In genomic region chr6:55420869-55421361, GRCm38 (mm10) we compare ENCODE assay signal across 16 mouse cellular contexts. TPM values are rescaled to one million over a fixed set of nuclear protein-coding genes. Genes with fewer than 3 reads are reported as not detected.
DNase-seq lines count a peak whose midpoint lies in the region; ATAC-seq lines count a peak whose summit lies in the region.
"Had no signal": no experiment of that assay in that cellular context is flagged by ENCODE, and none has a peak within 500 bp of the region (broad histone marks: within the 10 kb centered on the region; RNA-seq: fewer than 3 reads in every experiment).

No protein-coding gene starts in this region.

- H3K27ac ChIP-seq in hindbrain, embryonic 10.5 days = peak overlapping the region; percentile 84
- peak overlapping the region; percentile 77 for H3K27ac ChIP-seq in midbrain, embryonic 15.5 days
- H3K27ac ChIP-seq: embryonic facial prominence, embryonic 13.5 days; gastrocnemius, adult 2 months; kidney, embryonic 15.5 days; limb, embryonic 13.5 days; macrophage had no signal

- ATAC-seq in midbrain, embryonic 15.5 days (replicated peaks) = peak; percentile 83

- DNase-seq in layer of hippocampus, adult 9-11 months = peak; percentile 46
- no peak for DNase-seq in layer of hippocampus, postnatal 25 days (ENCODE audit: extremely low spot score in 1 of 2, low spot score in 1 of 2)
- DNase-seq in embryo, embryonic 10 days (ENCODE audit: low spot score) = peak; percentile 69
- DNase-seq in hindbrain, embryonic 10.5 days (ENCODE audit: low spot score) = peak; percentile 70
- no peak for DNase-seq in spleen, postnatal 14 days (ENCODE audit: low spot score in 2 of 2)
- DNase-seq in urinary bladder, postnatal 36 days (ENCODE audit: low spot score in 2 of 2) = no peak
- no peak for DNase-seq in testis, postnatal 14 days (ENCODE audit: low spot score)
- DNase-seq: gastrocnemius, adult 2 months had no signal

- H3K36me3 ChIP-seq in hindbrain, embryonic 10.5 days = no peaks in the 10 kb centered on the region
- no peaks in the 10 kb centered on the region for H3K36me3 ChIP-seq in midbrain, embryonic 15.5 days (replicated peaks)
- H3K36me3 ChIP-seq: embryonic facial prominence, embryonic 13.5 days; kidney, embryonic 15.5 days; limb, embryonic 13.5 days had no signal

- WGBS in hindbrain, embryonic 10.5 days = 20% methylated on average over 1 of the region's 1 CpGs
- WGBS in midbrain, embryonic 15.5 days = 11% methylated on average over 1 of the region's 1 CpGs

- H3K4me1 ChIP-seq in hindbrain, embryonic 10.5 days (replicated peaks) = peaks cover 31% of the 10 kb centered on the region
- peaks cover 22% of the 10 kb centered on the region for H3K4me1 ChIP-seq in midbrain, embryonic 15.5 days
- H3K4me1 ChIP-seq: embryonic facial prominence, embryonic 13.5 days had no signal

- no peak overlapping the region for H3K4me2 ChIP-seq in midbrain, embryonic 15.5 days
- H3K4me2 ChIP-seq: embryonic facial prominence, embryonic 13.5 days; kidney, embryonic 15.5 days; limb, embryonic 13.5 days had no signal

- no peaks in the 10 kb centered on the region for H3K9me3 ChIP-seq in hindbrain, embryonic 10.5 days
- H3K9me3 ChIP-seq in midbrain, embryonic 15.5 days = no peaks in the 10 kb centered on the region
- H3K9me3 ChIP-seq: embryonic facial prominence, embryonic 13.5 days; kidney, embryonic 15.5 days; limb, embryonic 13.5 days had no signal

- H3K9ac ChIP-seq in midbrain, embryonic 15.5 days = no peak overlapping the region
- H3K9ac ChIP-seq: embryonic facial prominence, embryonic 13.5 days; kidney, embryonic 15.5 days; limb, embryonic 13.5 days had no signal

- peaks cover 7% of the 10 kb centered on the region; the same call in 1 of the 2 replicates for H3K27me3 ChIP-seq in hindbrain, embryonic 10.5 days (ENCODE audit: insufficient read depth, poor library complexity, severe bottlenecking)
- no peaks in the 10 kb centered on the region for H3K27me3 ChIP-seq in midbrain, embryonic 15.5 days (replicated peaks)
- H3K27me3 ChIP-seq: embryonic facial prominence, embryonic 13.5 days; kidney, embryonic 15.5 days had no signal

- H3K4me3 ChIP-seq in hindbrain, embryonic 10.5 days = no peak overlapping the region
- H3K4me3 ChIP-seq in midbrain, embryonic 15.5 days = no peak overlapping the region
- H3K4me3 ChIP-seq: embryonic facial prominence, embryonic 13.5 days; gastrocnemius, adult 2 months; kidney, embryonic 15.5 days; limb, embryonic 13.5 days had no signal

RNA-seq across cellular contexts. Expression of gene Adcyap1r1, which starts 30.9 kb away (rescaled TPM):
- 100 to 1,000 TPM; 138 to 142 TPM for total RNA-seq in layer of hippocampus, postnatal 25 days (2021)
- 31.4 and 32.4 TPM in 2 replicates for polyA plus RNA-seq in hindbrain, embryonic 10.5 days (2016; fragmentation: Nextera tagmentation; extraction: Ambion mirVana)
- 50.3 and 52.6 TPM in 2 replicates for polyA plus RNA-seq in midbrain, embryonic 15.5 days (2015; fragmentation: Nextera tagmentation; extraction: Ambion mirVana)
- polyA plus RNA-seq: macrophage had no signal

RNA-seq across cellular contexts. Expression of gene Ghrhr, which starts 44.8 kb away (rescaled TPM):
- total RNA-seq in layer of hippocampus, postnatal 25 days (2021) = not detected
- not detected in 2 replicates for polyA plus RNA-seq in hindbrain, embryonic 10.5 days (2016; fragmentation: Nextera tagmentation; extraction: Ambion mirVana)
- polyA plus RNA-seq in midbrain, embryonic 15.5 days (2015; fragmentation: Nextera tagmentation; extraction: Ambion mirVana) = not detected in 2 replicates
- total RNA-seq: gastrocnemius, adult 2 months had no signal
- polyA plus RNA-seq: C2C12; embryonic facial prominence, embryonic 13.5 days; heart, embryonic 16.5 days; limb, embryonic 13.5 days; macrophage; testis, adult 2 months had no signal

Comparison
In these comparisons a context has a peak if more than half of its experiments do, and no peak if none do; other contexts are left out.
1. DNase-seq: peak in layer of hippocampus, adult 9-11 months (single experiment), embryo, embryonic 10 days (single experiment) and hindbrain, embryonic 10.5 days (single experiment); none in layer of hippocampus, postnatal 25 days (0 of 2), spleen, postnatal 14 days (0 of 2), urinary bladder, postnatal 36 days (0 of 2) and testis, postnatal 14 days (single experiment).